Mouse (Mus musculus): ENCODE measurements around the gene Syn1.

Gene Syn1

DNA sequence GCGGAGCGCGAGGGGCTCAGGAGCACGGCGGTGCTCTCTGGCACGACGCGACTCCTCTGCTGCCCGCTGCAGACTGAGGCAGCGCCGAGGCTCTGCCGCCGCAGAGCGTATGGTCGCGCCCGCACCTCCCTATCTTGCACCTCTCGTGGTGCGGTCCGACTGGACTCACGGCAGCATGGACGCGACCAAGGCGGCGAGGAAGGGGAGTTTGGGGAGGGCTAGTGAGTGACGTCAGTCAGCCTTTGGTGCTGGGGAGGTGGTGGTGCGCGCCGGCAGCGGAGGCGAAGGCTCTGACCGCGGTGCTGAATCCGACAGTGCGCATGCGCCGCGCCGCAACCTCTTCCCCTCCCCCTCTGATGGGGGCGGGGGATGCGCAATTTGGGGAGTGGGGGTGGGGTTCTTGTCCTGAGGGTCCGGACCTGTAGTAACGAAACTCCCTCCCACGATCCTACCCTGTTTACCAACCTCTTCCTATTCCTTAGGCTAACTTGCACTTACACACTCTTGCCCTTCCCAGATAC lies at the start of gene Syn1:
Gene Syn1, minus strand, starts transcription at position 161 of the 521 bp plus-strand sequence.
- DNase-seq (ENCODE audit: low spot score in 2 of 2) = peak; percentile 45 to 66

DNA sequence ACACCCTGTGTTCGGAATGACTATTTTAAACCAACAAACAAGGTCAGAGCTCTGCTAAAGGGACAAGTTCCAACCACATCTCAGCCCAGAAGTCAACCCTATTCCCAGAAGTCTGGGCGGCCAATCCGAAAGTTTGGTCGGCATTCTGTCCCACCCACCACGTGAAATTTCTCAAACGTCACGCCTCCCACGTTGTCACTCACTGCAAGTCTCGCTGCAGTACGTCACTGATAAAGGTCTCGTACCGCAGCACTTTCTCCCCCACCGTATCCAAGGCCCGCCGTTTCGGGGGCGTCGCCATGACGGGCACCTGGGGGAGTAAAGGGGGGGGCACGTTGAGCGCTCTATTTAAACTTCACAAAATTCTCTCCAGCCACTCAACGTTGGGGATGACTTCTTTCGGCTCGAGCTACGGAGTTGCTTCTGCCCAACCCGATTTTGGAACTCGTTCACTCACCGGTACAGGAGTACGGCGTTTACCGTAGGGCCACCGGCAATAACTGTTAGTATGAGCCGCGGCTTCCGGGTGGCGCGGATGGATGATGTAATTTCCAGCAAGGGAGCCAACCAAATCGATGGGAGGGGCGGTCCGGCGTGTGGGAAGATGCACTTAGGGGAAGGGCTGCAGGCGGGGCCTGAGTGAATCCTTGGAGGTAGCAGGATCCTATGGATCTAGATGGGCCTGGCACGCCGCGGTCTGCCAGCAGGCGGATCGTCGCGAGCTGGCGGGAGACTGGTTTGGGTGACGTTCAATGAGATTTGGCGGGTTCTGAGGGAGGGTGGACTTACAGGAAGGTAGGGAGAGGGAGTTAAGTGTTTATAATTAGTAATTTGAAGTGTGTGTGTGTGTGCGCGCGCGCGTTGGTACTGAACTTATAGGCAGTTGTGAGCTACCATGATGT lies 40.9 kb upstream of the Syn1 start, which contains the start of gene Uxt:
Gene Uxt, minus strand, starts transcription at position 541 of the 902 bp plus-strand sequence.
- DNase-seq (ENCODE audit: low spot score in 2 of 2) = peak; percentile 59 to 78

DNA sequence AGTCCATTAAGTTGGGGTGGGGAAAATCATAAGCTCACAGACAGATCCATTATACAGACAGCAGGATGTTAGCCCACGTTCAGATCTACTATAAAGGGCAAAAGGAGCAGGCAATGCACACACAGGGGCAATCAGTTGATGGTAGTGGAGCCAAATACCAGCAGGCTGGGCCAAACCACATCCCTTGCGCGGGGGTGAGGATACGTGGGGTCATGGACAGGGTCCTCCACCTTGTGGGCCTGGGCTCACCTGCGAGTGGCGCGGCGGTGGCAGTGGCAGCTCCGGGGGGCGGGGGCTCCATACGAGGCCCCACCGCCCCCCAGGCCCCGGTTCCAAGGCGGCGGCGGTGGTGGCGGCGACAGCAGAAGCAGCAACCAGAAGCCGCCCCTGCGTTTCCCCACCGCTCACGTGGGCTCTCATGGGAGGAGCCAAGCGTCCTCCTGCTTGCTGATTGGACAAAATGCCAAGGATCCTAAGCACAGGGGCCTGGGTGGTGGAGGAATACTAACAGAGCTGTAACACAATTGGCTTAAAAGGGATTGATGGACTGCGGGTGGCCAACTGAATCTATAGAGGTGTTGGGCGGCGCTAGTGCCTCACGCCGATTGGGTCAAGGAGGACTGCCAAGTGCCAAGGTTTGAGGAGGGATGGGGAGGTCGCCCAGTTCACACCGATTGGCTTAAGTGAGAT lies 29.5 kb upstream of the Syn1 start, which contains the start of gene Elk1:
Gene Elk1, minus strand, starts transcription at position 418 of the 690 bp plus-strand sequence.
- DNase-seq (ENCODE audit: low spot score in 2 of 2) = peak; percentile 54 to 63

DNA sequence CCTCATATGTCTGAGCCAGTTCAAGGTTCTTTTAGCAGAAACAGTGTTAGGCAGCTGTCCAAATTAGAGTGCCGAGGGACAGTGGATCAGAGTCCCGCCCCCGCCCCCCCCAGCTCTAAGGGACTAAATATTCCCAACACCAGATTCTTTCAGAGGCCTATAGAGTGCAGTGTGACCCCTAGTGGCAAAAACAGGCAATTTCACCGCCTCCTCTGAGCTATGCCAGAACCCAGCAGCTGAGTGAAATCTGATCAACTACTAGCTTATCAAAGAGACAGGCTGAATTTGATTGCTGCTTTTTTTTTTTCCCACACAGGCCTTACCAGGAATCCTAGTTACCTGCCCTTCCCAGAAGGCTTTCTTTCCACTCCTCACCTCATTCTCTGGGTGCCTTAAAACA lies 25.3 kb upstream of the Syn1 start:
- peak; percentile 31 to 46 for DNase-seq (ENCODE audit: low spot score in 2 of 2)

DNA sequence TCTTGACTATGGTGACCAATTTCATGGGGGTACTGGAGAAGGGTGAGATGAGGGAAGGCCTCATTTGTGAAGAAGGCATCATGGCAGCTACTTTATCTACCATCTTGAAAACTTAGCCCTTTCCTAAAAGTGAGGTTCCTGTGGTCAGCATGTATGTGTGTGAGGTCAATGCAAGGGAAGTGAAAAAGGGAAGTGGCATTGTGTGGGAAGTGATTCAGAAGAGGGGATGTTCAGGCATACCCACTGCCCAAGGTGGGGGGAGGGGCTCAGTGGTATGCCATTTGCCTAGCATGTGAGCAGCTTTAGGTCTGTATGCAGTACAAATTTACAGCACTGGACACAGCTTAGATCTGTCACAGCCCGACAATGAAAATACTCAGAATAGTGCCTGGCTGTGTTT lies 11.2 kb upstream of the Syn1 start:
- DNase-seq (ENCODE audit: low spot score in 2 of 2) = no peak

DNA sequence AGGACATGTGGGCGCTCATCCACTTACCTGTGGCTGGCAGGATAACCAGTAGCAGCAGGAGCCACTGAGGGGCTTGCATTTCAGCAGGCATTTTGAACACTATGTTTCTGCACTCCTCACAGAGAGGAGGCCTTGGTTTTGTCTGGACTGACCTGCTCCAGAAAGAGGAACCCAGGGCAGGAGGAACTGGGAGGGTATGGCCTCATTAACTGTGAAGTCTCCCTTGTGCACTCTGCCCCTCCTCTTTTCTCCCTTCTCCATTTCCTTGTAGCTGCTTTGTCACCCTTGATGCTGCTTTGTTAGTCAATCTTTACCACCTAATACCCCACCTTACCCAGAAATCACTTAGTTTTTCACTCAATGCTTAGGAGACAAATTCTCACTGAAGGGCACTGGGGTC lies 10.6 kb upstream of the Syn1 start, which contains the start of gene Cfp:
Gene Cfp, minus strand, starts transcription at position 192 of the 400 bp plus-strand sequence.
- no peak for DNase-seq (ENCODE audit: low spot score in 2 of 2)

DNA sequence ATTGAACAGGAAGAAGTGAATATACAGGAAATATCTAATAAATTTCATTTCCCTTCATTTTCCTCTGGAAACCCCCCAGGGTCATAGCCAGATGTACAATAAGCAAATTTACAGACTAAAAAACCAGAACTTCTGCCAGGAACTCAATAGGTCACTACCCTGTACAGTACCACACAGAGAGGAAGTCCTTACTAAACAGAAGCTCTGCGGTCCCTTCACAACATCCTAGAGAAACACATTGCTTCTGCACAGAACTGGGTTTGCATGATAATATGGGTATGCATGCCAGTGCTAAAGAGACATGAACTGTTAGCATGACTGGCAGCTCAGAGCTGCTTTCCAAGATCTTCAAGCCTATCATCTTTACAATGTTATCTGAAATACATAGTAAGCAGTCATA lies 9.1 kb upstream of the Syn1 start:
- no peak for DNase-seq (ENCODE audit: low spot score in 2 of 2)

DNA sequence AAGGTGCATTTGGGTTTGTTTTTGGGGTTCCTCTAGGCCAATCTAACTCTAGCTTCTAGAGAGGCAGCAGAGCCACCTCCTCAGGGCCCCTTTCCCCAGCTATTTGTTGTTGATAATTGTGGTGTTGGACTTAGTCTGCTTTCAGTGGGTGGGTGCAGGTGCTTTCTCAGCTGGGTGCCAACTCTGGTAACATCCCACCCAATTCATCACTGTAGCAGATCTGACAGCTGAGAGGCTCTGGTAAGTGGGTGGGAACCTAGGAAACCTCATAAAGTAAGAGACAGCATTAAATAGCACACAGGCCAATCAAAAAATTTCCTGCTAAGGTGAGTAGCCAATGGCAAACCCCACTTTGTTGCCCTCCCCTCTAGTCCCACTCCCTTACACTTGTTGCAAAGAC lies 4.2 kb upstream of the Syn1 start:
- DNase-seq (ENCODE audit: low spot score in 2 of 2) = no peak

DNA sequence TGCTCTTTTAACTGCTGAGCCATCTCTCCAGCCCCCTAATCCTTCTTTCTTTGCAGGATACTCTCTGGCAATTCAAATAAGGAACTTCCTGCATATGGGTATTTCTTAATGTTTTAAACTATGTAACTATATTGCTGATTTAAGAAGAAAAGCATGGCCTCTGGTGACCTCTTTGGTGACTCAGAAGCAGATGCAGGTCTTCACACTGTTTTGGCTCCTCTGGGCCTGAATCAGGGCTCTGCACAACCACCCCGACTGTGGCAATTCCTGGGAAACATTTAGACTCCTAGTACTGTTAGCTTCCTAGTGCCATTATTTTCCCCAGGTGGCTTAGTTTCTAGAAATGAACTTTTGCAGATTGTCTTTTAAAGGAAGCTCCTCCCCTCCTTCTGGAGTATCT lies 2.7 kb upstream of the Syn1 start:
- DNase-seq (ENCODE audit: low spot score in 2 of 2) = no peak

DNA sequence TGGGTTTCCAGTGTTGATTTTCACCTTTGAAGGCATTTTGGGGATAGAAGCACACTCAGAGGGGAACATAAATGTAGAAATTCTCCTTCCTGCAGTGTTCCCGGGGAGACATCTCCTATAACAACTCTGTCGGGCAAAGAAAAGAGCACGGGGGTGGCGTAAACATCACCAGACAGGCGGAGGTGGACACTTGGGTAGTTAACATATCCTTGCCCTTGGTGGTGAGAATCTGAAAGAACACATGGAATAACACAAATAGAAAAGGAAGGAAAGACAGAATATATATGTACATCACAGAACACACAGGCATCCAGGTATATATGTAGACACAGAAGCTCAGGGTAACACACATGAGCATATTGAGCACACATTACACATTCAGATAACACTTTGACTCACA lies 562 bp upstream of the Syn1 start:
- no peak for DNase-seq (ENCODE audit: low spot score in 2 of 2)

DNA sequence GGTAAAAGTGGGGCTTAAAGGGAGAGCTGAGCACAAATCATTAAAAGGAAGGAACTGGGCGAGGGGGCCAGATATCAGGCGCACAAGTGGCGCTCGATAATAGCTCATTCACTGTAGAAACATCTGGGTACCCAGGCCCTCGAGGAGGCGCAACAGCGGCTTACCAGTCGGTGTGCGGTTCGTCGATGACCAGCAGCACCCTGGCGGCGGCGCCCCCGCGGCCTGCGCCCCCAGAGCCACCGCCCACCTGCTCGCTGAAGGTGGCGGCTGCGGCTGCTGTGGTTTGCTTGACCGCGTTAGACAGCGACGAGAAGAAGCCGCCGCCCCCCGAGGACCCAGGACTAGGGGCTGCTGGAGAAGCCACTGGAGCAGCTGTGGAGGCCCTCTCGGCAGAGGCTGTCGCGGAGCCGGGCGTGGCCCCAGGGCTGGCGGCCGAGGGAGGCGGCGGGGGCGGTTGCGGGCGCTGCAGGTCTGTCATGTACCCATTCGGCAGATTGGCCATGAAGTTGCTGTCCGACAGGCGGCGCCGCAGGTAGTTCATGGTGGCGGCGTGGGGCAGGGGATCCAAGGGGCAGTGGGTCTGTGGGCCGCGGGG lies 458 bp downstream of the Syn1 start:
- peak in 1 of 2 experiments; percentile 11 for DNase-seq (ENCODE audit: low spot score in 2 of 2)

DNA sequence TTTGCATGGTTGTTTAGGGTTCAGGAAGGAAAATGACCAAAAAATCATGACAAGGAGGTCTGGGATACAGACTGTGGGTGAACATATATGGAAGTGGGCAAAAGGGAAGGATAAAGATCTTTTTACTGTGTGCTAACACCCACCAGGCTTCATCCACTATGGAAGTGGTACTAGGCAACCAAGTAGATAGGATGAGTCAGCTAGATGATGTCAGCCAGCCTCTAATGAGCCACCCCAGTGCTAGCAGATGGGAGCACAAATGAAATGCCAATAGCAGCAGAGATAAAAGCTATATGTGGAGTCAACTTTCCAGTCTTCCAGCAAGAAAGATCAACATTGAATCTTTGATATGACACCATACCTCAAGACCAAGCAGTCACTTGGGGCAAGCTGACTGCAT lies 5.7 kb downstream of the Syn1 start:
- DNase-seq (ENCODE audit: low spot score in 2 of 2) = no peak

DNA sequence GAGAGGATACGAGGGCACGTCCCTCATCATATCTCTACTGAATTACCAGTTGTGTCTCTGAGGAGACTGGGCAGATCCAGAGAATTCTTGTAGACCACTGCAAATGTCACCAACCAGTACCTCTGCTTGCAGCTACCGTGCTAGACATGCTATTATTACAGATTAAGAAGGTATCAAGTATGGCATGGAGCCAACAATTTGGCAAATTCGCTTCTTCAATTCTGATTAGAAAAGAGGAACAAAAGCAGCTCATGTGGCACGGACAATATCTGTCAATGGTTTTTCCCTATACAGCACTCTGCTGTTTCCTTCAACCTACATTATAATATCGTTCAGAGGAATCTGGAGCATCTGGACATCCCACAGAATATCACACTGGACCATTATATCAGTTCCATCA lies 7.1 kb downstream of the Syn1 start:
- DNase-seq (ENCODE audit: low spot score in 2 of 2) = no peak

DNA sequence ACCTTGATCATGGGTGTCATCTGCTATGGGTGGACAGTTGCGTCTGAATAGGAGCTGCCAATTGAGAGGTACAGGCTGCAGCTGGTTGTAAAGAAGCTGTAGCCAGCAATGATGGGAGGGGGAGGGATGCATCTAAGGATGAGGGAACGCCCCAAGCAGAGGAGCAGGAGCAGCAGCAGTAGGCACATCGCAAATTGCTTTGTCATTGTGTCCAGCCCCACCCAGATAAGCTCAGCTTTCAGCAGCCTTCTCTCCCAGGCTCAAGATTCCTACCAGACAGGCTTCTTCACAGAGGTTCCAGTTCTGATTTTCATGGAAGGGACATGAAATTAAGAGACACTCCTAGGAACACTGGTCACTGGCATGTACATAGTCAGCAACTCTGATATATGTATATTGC lies 10.7 kb downstream of the Syn1 start:
- DNase-seq (ENCODE audit: low spot score in 2 of 2) = no peak

DNA sequence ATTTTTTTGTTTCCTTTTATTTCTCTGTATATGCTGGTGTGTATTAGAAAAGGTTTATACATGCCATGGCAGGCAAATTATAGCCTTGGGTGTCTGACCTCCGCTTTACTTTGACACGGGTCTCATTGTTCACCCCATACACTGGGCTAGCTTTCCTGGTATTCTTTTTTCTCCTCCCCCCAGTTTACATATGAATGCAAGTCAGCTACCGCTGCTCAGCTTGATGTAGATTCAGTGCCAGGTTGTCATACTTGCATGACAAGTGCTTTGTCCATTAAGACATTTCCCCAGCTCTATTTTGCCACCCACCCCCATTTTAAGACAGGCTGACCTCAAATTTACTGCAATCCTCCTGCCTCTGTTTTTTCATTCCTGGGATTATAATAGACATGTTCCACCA lies 45.6 kb downstream of the Syn1 start:
- DNase-seq (ENCODE audit: low spot score in 2 of 2) = no peak

DNA sequence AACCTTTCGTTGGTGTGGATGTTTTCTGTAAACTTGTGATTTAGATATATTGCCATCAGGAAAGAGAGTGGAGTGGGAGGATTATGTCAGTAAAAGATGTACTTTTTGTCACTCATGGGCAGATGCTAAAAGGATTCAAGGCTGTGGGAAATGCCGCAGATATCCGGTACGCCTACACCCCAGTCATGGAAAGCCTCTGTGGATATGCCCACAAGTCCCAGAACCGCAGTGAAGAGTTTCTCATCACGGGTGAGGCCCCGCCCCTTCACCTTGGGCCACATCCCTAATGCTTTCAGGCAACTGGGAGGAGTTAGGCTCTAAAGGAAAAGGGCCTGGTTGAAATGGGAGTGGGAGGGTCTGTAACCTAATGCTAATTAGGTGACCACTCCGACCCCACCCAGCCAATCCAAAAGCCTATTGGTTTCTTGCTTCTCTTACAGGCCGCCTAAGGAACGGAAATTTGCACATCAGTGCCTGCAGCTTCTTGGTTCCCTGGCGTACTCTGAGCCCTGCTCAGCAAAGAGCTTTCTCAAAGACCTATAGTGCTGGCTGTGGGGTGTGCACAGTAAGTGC lies 47.8 kb downstream of the Syn1 start:
- no peak for DNase-seq (ENCODE audit: low spot score in 2 of 2)

DNA sequence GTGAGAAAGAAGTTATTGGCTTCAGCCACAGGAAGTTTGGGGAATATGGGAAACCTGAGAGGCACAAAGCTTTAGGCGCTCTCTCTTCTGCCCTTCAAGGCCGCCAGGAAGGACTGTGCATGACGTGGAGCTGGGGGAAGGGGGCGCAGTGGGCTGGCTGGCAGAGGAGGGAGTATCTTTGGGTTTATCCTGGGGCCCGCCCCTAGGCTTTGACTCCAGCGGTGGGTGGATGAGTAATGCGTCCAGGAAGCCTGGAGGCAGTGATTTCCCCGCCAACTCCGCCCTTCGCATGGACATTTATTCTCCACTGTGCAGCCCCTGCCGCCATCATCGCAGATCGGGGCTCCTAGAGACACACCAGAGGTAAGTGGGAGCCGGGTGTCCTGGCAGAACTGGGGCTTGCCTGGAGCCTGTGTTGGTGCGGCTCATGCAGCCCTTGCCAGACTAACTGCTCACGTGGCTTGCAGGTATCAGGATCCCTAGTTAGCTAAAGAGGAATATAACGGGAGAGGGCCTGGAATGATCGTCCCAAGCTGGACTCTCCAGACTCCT lies 50.8 kb downstream of the Syn1 start, which contains the start of gene Timp1:
Gene Timp1, plus strand, starts transcription at position 205 of the 552 bp plus-strand sequence.
- no peak for DNase-seq (ENCODE audit: low spot score in 2 of 2)

DNA sequence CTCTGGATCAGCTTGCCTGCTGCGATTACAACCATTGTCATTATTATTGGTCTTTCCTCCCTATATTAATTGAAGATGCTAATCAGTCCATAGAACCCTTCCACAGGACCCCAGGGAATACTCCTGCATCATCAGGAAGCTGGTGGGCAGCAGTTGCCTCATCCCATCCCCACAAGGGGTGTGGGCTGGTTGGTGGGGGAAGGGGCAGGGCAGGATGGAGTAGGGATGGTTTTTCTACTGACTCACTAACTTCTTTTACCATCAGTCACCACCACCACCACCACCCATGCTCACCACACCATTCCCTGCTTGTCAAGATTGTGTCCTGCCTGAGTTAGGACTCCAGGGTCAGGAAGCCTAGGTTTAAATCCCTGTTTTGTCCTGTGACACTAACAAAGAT lies 51.6 kb downstream of the Syn1 start:
- no peak for DNase-seq (ENCODE audit: low spot score in 2 of 2)

DNA sequence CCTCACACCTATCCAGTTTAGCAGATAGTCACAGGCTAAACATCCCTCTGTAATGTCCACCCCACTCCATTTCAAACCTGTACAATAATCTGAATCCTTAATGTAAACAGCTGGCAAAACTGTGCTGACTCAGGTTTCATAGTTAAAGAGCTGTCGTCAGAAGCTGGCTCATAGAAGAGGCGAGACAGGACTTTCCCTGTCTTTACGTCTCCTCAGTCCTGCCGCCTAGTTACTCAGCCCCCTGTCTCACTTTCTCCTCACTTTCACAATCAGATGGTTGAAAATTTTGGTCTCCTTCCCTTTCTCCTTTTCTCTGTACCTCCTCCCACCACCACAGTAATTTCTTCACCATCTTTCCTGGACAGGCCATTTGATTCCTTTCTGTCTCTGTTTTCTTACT lies 52.7 kb downstream of the Syn1 start:
- no peak for DNase-seq (ENCODE audit: low spot score in 2 of 2)

DNA sequence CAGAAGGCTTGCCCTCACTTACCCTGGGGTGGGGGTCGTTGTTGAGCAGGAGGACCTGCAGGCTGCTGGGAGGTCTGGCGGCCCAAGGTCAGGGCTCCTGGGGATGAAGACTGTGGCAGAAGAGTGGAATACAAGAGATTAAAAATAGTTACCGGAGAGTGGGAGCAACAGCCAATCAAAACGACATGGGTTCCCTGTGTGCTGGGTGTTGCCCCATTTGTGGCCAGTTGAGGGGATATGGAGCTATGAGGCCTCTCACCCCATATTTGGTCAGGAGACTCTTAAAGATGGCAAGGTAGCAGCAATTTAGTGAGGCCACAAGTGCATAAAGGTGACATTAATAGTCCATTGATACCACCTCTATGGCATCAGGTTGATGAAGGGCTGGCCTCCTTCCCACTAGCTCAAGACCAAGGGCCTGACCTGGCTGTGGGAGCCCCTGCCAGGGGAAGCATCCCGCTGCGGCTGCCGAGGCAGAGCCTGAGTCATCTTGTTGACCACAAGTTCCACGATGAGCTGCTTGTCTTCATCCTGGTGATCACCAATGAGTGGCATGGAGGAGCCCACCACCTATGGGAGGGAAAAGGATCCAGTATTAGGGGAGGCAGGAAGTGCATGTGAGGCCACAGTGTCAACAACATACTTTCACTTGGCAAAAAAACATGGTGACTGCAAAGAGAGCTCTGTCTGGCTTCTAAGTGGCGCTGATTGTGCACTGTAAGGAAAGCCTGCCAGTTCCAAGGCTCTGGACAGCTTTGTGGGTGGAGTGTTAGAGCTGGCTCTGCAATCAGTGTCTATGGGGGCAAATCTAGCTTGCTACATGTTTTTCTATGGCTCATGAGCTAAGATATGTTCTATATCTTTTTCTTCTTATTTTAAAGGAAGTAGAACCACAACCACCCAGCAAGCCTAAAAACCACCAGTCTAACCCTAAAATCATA lies 57.4 kb downstream of the Syn1 start:
- no peak for DNase-seq (ENCODE audit: low spot score in 2 of 2)
